Mouse (Mus musculus): ENCODE measurements at regions not wholly inside any gene's neighbourhood (a gene's known extent, or its start where the extent isn't known, plus 50 kb on each side); places are given as distances from the start of the nearest gene placed in this dataset.

DNA sequence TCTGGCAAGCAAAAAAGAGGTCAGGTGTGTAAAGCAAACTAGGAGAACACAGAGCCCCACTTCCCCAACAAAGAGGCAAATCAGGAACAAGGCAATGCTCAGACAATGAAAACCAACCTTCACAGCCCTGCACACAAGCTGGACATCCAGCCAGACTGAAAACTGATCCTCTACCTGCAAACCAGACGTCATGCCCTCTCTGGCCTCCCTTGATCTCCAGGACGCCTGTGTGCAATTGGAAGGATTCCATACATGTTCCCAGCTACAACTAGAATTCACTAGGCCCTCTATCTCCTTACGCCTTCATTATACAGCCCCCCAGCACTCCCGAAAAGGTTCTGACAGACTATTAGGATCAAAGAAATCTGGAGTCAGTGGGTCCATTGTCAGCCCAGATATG lies 60.7 kb upstream of the Ndufs6 start:
- TF ChIP-seq CTCF (IDR thresholded peaks at IDR 0.05; ENCODE audit: low read depth): no peak
- TF ChIP-seq EP300 (IDR thresholded peaks at IDR 0.05; ENCODE audit: low read depth): no peak

Measured in liver, embryonic 14.5 days (tissue).